Mouse (Mus musculus) neural tube, embryonic 13.5 days (tissue): ENCODE data around the gene Ptpn3. TPM values are rescaled to one million over a fixed set of nuclear protein-coding genes. Genes with fewer than 3 reads are reported as not detected.

Source experiments
- ATAC-seq: fragments of 200-750 bp; cut with Nextera tagmentation; 2 replicates; pipeline ENCODE4 v1.8.0; 2017; ENCODE audit warnings: low read depth, mild to moderate bottlenecking, moderate TSS enrichment, moderate library complexity
- H3K27ac ChIP-seq: fragments of 300-500 bp; sonication (generic); replicated peaks from 2 replicates; pipeline ENCODE4 v1.5.1; 2015; ENCODE audit warnings: moderate library complexity, mild to moderate bottlenecking, inconsistent platforms
- H3K27me3 ChIP-seq: fragments of 300-500 bp; sonication (generic); 2 replicates; pipeline ENCODE4 v1.6.1; 2015; ENCODE audit warnings: mild to moderate bottlenecking, inconsistent platforms
- H3K36me3 ChIP-seq: fragments of 300-500 bp; sonication (generic); 2 replicates; pipeline ENCODE4 v1.6.1; 2015; ENCODE audit warnings: mild to moderate bottlenecking, inconsistent platforms
- H3K4me1 ChIP-seq: fragments of 300-500 bp; sonication (generic); replicated peaks from 2 replicates; pipeline ENCODE4 v1.6.1; 2015; ENCODE audit warnings: inconsistent platforms
- H3K4me2 ChIP-seq: fragments of 300-500 bp; sonication (generic); 2 replicates; pipeline ENCODE4 v1.6.1; 2015; ENCODE audit warnings: inconsistent platforms, mild to moderate bottlenecking, moderate library complexity
- H3K4me3 ChIP-seq: fragments of 300-500 bp; sonication (generic); 2 replicates; pipeline ENCODE4 v1.5.1; 2015; ENCODE audit warnings: mild to moderate bottlenecking, inconsistent platforms
- H3K9ac ChIP-seq: fragments of 300-500 bp; sonication (generic); 2 replicates; pipeline ENCODE4 v1.6.1; 2015; ENCODE audit warnings: moderate library complexity, mild to moderate bottlenecking, inconsistent platforms
- H3K9me3 ChIP-seq: fragments of 300-500 bp; sonication (generic); 2 replicates; pipeline ENCODE4 v1.6.1; 2016; ENCODE audit warnings: inconsistent platforms
- WGBS: fragments of 180-500 bp; shearing (Covaris S2); methylation state at CpG from one replicate; pipeline ENCODE4 v1.1.7; 2015; 5-methylcytosine and 5-hydroxymethylcytosine counted together
- polyA plus RNA-seq: library from polyadenylated mRNA; unstranded; fragments of >200 nt; fragmentation: Nextera tagmentation; extraction: Ambion mirVana; gene quantifications from 2 replicates; pipeline ENCODE4 v1.2.1, GENCODE M21; 2015

The Ptpn3 gene
- 6.9 and 7.7 TPM in 2 replicates for polyA plus RNA-seq

DNA sequence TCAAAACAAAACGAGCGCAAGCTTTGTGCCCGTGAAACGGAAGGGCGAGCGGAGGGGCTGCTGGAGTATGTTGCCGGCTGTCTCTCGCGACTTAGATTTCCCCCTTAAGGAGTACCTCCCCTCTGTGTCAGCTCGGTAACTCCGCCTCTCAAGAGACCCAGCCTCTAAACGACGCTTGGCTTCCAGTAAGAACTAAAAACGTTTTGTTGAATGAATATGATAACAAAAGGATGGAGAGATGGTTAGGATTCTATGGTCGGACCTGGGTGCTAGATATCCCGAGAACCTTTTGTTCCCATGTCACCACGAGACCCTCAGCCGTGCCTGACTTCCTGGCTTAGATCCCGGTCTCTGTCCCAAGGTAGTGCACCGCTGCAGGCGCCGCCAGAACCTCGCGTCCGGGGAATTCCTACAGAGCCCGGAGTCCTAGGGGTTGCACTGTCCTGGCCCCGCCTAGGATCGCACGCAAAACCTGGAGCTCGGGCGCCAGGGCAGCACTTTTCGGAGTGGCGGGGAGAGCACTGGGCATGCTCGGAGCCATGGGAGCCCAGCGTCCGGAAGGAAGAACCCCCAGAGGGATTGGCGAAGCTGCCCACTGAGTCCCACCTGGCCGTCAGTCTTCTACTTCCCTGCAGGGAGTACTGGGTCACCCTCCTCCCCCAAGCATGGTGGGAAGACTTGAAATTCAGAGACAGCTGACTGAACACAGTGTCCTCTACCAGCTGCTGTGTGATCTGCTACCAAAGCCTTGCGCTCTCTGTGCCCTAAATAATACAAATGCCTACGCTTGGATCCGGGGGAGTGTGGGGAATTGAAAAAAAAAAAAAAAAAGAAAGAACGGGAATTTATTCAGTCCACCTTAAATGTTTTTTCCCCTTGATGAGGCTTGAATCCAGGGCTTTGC, at the start of gene Ptpn3:
TSS of gene Ptpn3 (minus strand) at position 428 of the 904 bp plus-strand sequence.
- WGBS: under 1% methylated on average over 42 of the region's 42 CpGs
- peak; percentile 82 for ATAC-seq
- Histone ChIP-seq H3K27ac (peak within 1 kb of the TSS; percentile 74), H3K9ac (peak within 1 kb of the TSS; percentile 83), H3K36me3 (no peaks in the 10 kb centered on the region), H3K27me3 (peaks cover 37% of the 10 kb centered on the region), H3K4me3 (peak within 1 kb of the TSS; percentile 75), H3K9me3 (no peaks in the 10 kb centered on the region), H3K4me2 (peak within 1 kb of the TSS; percentile 91), H3K4me1 (peaks cover 48% of the 10 kb centered on the region)

DNA sequence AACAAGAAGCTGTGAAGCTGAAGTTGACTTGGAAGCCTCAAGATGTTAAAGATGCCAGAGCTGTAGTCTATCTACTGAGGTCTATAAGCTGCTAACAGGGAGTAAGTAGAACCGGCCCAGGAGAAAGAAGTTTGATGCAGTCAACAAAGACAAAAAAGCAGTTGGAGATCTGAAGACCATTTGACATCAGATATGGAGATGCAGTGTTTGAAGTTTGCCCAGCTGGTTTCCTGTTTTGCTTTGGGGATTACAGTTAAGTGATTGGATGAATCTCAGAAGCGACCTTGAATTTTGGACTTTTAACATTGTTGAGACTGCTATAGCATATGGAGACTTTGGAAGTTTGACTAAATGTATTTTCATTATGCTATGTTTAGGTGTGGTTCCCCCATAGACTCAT, 48.9 kb upstream of the Ptpn3 start:
- Histone ChIP-seq H3K4me3 (no peak overlapping the region), H3K27ac (no peak overlapping the region), H3K36me3 (no peaks in the 10 kb centered on the region), H3K9me3 (no peaks in the 10 kb centered on the region), H3K4me2 (no peak overlapping the region), H3K9ac (no peak overlapping the region), H3K27me3 (no peaks in the 10 kb centered on the region), H3K4me1 (no peaks in the 10 kb centered on the region)
- no peak for ATAC-seq
- 95% methylated on average over 2 of the region's 2 CpGs for WGBS

DNA sequence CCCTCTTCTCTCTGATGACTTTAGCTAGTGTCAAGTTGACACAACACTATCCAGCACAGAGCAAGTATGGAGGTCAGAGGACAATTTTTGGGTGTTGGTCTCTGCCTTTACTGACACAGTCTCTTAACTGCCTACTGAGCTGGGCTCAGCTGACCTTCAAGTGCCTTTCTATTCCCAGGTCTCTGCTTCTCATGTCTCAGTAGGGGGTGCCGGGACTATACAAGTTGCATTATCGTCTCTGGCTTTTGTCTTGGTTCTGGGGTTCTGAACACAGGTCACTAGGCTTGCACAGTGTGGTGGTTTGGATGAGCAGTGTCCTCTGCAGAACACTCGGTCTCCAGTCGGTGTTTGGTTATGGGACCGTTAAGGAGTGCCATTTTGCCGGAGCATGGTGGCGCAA, 42.4 kb upstream of the Ptpn3 start:
- H3K4me1 ChIP-seq: no peaks in the 10 kb centered on the region
- no peak overlapping the region for H3K4me2 ChIP-seq
- no peaks in the 10 kb centered on the region for H3K36me3 ChIP-seq
- no peak overlapping the region for H3K4me3 ChIP-seq
- no peaks in the 10 kb centered on the region for H3K9me3 ChIP-seq
- no peak overlapping the region for H3K9ac ChIP-seq
- H3K27ac ChIP-seq: no peak overlapping the region
- no peaks in the 10 kb centered on the region for H3K27me3 ChIP-seq
- 95% methylated on average over 7 of the region's 7 CpGs for WGBS
- no peak for ATAC-seq

DNA sequence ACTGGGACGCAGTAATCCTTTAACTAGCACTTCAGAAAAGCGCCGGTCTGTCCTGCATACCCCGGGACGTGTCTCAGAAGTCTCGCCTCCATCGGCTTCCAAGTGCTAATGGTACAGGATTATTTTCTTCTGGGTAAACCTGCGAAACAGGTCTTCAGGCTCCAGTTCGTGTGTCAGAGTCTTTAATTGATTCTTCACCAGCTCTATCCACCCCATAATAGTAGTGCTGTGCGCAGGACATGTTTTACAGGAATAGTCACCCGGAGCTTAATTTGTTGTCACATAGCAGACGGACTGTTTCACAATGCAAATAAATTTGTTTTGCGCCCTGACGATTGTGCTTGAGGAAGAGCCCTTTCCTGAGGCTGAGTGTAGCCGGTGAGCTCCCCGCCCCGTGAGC, 37.3 kb upstream of the Ptpn3 start:
- ATAC-seq: no peak
- H3K27me3 ChIP-seq: no peaks in the 10 kb centered on the region

DNA sequence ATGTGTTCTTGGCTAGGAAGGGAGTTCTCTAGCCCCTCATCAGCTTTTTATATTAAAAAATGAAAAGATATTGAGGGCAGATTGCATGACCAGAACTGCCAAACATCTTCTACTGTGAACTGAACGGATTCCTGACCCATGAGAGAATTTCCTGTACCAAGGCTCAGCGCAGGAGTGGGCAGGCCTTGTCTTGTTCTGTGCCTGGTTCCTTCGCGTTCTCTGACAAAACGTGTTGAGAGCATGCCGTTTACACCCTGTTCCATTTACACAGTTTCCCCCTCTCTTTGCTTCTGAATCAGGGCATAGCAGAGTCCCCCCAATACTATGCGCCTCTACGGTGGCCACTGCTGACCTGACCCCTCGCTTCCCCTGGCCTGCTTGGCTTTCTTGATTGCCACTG, 36.4 kb upstream of the Ptpn3 start:
- H3K9ac ChIP-seq: no peak overlapping the region
- no peaks in the 10 kb centered on the region for H3K9me3 ChIP-seq
- H3K4me3 ChIP-seq: no peak overlapping the region
- no peaks in the 10 kb centered on the region for H3K27me3 ChIP-seq
- WGBS: 86% methylated on average over 9 of the region's 9 CpGs
- no peak overlapping the region for H3K4me2 ChIP-seq
- H3K36me3 ChIP-seq: no peaks in the 10 kb centered on the region
- H3K4me1 ChIP-seq: no peaks in the 10 kb centered on the region
- ATAC-seq: no peak
- no peak overlapping the region for H3K27ac ChIP-seq

More for the DNA sequence above, 37.3 kb upstream of the Ptpn3 start:
- H3K36me3 ChIP-seq: no peaks in the 10 kb centered on the region
- no peaks in the 10 kb centered on the region for H3K4me1 ChIP-seq
- no peak overlapping the region for H3K4me3 ChIP-seq
- H3K9me3 ChIP-seq: no peaks in the 10 kb centered on the region
- no peak overlapping the region for H3K4me2 ChIP-seq
- no peak overlapping the region for H3K9ac ChIP-seq
- 91% methylated on average over 17 of the region's 17 CpGs for WGBS
- H3K27ac ChIP-seq: no peak overlapping the region

DNA sequence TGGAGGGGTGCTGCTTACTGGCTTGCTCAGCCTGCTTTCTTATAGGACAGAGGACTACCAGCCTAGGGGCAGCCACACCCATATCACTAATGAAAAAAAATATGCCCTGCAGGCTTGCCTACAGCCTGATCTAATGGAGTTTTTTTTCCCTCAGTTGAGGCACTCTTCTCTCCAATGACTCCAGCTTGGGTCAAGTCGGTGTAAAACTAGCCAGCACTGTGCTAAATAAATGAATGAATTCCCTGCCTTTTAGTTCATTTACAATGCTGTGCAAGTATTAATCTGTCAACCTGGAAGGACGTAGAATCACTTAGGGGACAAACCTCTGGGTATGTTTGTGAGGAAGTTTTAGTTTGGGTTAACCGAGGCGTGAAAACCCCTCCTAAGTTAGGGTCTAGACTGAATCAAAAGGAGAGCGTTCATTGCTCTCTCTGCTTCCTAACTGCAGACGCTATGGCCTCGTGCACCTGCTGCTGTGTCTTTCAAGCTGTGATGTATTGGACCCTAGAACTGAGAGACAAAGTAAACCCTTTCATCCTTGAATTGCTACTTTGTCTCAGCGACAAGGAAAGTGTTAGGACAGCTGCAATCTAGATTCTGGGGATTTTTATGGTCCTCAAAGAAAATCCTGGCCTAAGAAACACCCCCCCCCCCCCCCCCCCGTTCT, 33.5 kb upstream of the Ptpn3 start:
- peak; percentile 71 for ATAC-seq
- 15% methylated on average over 9 of the region's 9 CpGs for WGBS
- no peak overlapping the region for H3K9ac ChIP-seq
- H3K4me3 ChIP-seq: no peak overlapping the region
- no peaks in the 10 kb centered on the region for H3K36me3 ChIP-seq
- 0 out of 2 replicates have a peak overlapping the region, but pooled peaks have one; percentile 28 for H3K27ac ChIP-seq
- no peak overlapping the region for H3K4me2 ChIP-seq
- no peaks in the 10 kb centered on the region for H3K9me3 ChIP-seq
- H3K27me3 ChIP-seq: no peaks in the 10 kb centered on the region
- H3K4me1 ChIP-seq: no peaks in the 10 kb centered on the region

DNA sequence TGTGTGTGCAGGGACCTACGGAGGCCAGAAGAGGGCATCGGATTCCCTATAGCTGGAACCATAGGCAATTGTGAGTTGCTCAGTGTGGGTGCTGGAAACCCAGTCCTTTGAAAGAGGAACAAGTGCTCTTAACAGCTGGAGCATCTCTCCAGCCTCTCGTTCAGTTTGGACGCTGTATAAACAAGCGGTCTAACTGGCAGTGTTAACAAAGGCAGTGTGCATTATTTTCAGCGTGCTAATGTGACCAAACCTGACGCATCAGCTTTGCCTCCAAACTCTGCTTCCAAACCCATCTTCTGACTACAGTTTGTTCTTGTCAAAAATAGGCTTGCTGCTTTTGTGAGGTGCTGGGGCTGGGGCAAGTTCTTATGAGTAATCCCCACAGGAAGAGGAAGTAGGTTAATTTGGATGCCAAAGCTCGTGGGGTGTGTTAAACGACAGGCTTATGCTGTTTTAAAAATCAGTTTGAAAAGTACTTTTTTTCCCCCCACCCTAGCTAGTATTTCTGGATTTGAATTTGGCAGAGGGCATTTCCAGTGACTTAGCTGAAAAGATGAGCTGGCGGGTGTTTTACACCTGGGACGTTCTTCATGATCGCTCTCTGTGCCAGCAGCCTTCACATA, 32.4 kb upstream of the Ptpn3 start:
- no peaks in the 10 kb centered on the region for H3K4me1 ChIP-seq
- no peak overlapping the region for H3K27ac ChIP-seq
- no peak overlapping the region for H3K4me3 ChIP-seq
- no peak for ATAC-seq
- H3K4me2 ChIP-seq: no peak overlapping the region
- WGBS: 96% methylated on average over 12 of the region's 12 CpGs
- no peaks in the 10 kb centered on the region for H3K27me3 ChIP-seq
- H3K9me3 ChIP-seq: no peaks in the 10 kb centered on the region
- H3K9ac ChIP-seq: no peak overlapping the region
- no peaks in the 10 kb centered on the region for H3K36me3 ChIP-seq

DNA sequence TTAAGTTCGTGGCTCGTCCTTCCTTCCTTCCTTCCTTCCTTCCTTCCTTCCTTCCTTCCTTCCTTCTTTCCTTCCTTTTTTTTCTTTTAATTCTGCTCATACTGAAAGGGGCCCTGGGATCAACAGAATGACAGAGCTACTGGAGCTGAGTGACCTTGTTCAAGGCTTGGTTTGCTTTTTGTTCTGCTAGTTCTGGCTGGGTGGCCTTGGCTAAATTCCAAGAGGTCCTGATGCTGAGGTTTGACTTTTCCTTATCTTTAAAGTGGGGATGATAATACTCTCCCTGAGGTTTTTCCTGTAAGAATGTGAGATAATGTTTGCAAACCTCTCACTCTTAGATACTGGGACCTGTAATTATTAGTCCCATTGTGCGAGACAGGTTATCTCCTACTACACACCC, 30.9 kb upstream of the Ptpn3 start:
- no peak for ATAC-seq
- 88% methylated on average over 3 of the region's 3 CpGs for WGBS
- no peak overlapping the region for H3K9ac ChIP-seq
- H3K4me1 ChIP-seq: no peaks in the 10 kb centered on the region
- no peaks in the 10 kb centered on the region for H3K36me3 ChIP-seq
- H3K4me2 ChIP-seq: no peak overlapping the region
- H3K9me3 ChIP-seq: no peaks in the 10 kb centered on the region
- H3K27ac ChIP-seq: no peak overlapping the region
- H3K4me3 ChIP-seq: no peak overlapping the region
- H3K27me3 ChIP-seq: no peaks in the 10 kb centered on the region

DNA sequence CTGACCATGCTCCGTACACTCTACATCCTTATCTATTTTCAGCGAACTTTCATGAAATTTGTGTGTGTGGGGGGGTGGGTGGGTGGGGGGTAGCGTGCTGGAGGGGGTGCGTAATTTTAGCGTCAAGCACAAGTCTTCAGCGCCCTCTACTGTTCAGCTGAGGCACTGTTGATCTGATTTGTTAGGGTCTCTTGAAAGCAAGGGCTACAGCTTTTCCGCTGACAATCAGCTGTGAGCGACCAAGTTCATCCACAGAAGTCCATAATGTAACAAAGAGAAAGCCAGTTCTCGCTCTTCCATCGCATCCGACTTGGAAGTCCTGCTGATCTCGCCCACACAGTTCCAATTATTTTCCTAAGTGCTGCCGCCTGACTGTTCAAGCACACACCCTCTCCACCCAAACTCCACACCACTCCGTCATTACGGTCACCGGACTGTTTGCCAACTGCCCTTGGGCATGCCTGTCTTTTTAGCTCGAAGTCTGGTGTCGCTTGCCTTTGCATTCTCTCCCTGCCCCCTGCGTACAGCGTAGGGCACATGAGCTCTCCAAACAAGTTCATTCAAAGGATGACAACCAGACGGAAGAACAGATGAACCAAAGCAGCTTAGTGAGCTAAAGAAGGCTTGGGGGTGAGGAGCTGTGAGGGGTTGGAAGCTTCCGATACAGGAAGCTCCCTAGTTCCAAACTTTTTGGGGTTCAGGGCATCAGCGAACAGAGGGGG, 19.1 kb upstream of the Ptpn3 start:
- H3K9me3 ChIP-seq: no peaks in the 10 kb centered on the region
- no peak overlapping the region for H3K27ac ChIP-seq
- ATAC-seq: no peak
- no peak overlapping the region for H3K4me2 ChIP-seq
- peaks cover 9% of the 10 kb centered on the region; the same call in 1 of the 2 replicates for H3K4me1 ChIP-seq
- H3K36me3 ChIP-seq: no peaks in the 10 kb centered on the region
- H3K27me3 ChIP-seq: no peaks in the 10 kb centered on the region
- no peak overlapping the region for H3K9ac ChIP-seq
- WGBS: 43% methylated on average over 23 of the region's 23 CpGs
- H3K4me3 ChIP-seq: no peak overlapping the region

DNA sequence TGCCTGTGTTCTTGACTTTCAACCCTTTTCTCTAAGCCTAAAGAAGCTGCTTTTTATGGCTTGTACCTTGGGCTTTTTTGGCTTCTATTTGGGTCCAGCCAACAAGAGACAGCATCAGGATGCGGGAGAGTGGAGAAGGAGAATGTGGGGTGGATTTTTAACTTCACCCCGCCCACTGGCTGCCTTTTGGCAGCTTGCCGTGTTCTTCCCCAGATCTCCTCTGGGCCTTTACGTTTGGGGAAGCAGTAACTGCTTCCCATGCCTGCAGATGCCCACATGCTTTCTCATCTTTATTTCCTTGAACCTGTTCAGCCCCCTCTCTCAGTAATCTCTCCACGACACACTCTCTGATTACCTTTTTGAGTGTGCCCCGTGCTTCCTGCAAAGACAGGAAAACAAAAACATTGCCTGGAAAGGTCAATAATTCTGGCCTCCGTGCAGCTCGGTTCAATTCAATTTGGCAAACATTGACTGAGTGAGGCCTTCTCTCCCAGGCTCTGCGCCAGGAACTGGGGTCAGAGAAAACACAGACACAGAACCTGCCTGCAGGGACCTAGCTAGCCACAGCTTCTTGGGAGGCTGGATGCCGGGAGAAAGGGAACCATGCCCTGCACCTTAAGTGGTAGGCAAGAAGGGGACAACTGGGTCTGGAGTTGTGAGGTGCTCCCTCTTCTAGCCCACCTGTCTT, 17.0 kb upstream of the Ptpn3 start:
- H3K27ac ChIP-seq: no peak overlapping the region; the same call in 1 of the 2 replicates
- WGBS: 44% methylated on average over 10 of the region's 10 CpGs
- no peak overlapping the region for H3K9ac ChIP-seq
- no peaks in the 10 kb centered on the region for H3K9me3 ChIP-seq
- H3K36me3 ChIP-seq: no peaks in the 10 kb centered on the region
- H3K4me3 ChIP-seq: no peak overlapping the region
- H3K4me1 ChIP-seq: peaks cover 9% of the 10 kb centered on the region; the same call in 1 of the 2 replicates
- H3K4me2 ChIP-seq: no peak overlapping the region
- 0 out of 2 replicates have a peak, but pooled peaks have one; percentile 23 for ATAC-seq
- H3K27me3 ChIP-seq: no peaks in the 10 kb centered on the region
